Mouse (Mus musculus): Measurements from ENCODE around the gene Hesx1.

Hesx1 gene

GRCm38 (mm10) chr14:27013658-27014057 lies 19.4 kb downstream of the Hesx1 start:
- DNase-seq (ENCODE audit: low spot score) = no peak

- DNase-seq (ENCODE audit: low spot score) = no peak
Measured at GRCm38 (mm10) chr14:27017936-27018335, 23.7 kb downstream of the Hesx1 start.

- DNase-seq (ENCODE audit: low spot score) = peak; percentile 17
Measured at GRCm38 (mm10) chr14:27019850-27020249, 25.6 kb downstream of the Hesx1 start.

- peak; percentile 51 for DNase-seq (ENCODE audit: low spot score)
Measured at GRCm38 (mm10) chr14:27022876-27023275, 28.7 kb downstream of the Hesx1 start.

- DNase-seq (ENCODE audit: low spot score) = no peak
Measured at GRCm38 (mm10) chr14:27024664-27025063, 30.4 kb downstream of the Hesx1 start.

GRCm38 (mm10) chr14:27029771-27030173 lies 35.6 kb downstream of the Hesx1 start:
- peak; percentile 20 for DNase-seq (ENCODE audit: low spot score)

GRCm38 (mm10) chr14:27031142-27031541 lies 36.9 kb downstream of the Hesx1 start:
- peak; percentile 69 for DNase-seq (ENCODE audit: low spot score)

- DNase-seq (ENCODE audit: low spot score) = no peak
Measured at GRCm38 (mm10) chr14:27037513-27037912, 43.3 kb downstream of the Hesx1 start.

GRCm38 (mm10) chr14:27038783-27039182 lies 44.6 kb downstream of the Hesx1 start, which contains the start of gene Il17rd:
Il17rd (plus strand) TSS chr14:27038941.
- DNase-seq (ENCODE audit: low spot score) = peak; percentile 93

GRCm38 (mm10) chr14:27039281-27040248 lies 45.3 kb downstream of the Hesx1 start:
- DNase-seq (ENCODE audit: low spot score) = peak; percentile 50

GRCm38 (mm10) chr14:27040451-27040850 lies 46.2 kb downstream of the Hesx1 start:
- no peak for DNase-seq (ENCODE audit: low spot score)

GRCm38 (mm10) chr14:27042280-27042983 lies 48.2 kb downstream of the Hesx1 start:
- peak; percentile 27 for DNase-seq (ENCODE audit: low spot score)

GRCm38 (mm10) chr14:27043416-27043815 lies 49.2 kb downstream of the Hesx1 start:
- DNase-seq (ENCODE audit: low spot score) = no peak

GRCm38 (mm10) chr14:27044221-27044966 lies 50.2 kb downstream of the Hesx1 start:
- peak; percentile 23 for DNase-seq (ENCODE audit: low spot score)

- DNase-seq (ENCODE audit: low spot score) = no peak
Measured at GRCm38 (mm10) chr14:27044967-27045361, 50.7 kb downstream of the Hesx1 start.

GRCm38 (mm10) chr14:27048231-27048956 lies 54.2 kb downstream of the Hesx1 start:
- DNase-seq (ENCODE audit: low spot score) = no peak

- DNase-seq (ENCODE audit: low spot score) = no peak
Measured at GRCm38 (mm10) chr14:27050043-27050442, 55.8 kb downstream of the Hesx1 start.

- no peak for DNase-seq (ENCODE audit: low spot score)
Measured at GRCm38 (mm10) chr14:27050560-27051510, 56.6 kb downstream of the Hesx1 start.

- no peak for DNase-seq (ENCODE audit: low spot score)
Measured at GRCm38 (mm10) chr14:27051511-27051895, 57.3 kb downstream of the Hesx1 start.

All from ovary, postnatal 36 days (tissue).